Mouse (Mus musculus) intestine, embryonic 14.5 days (tissue): Measurements from ENCODE around the gene Arid1b. TPM values are rescaled to one million over a fixed set of nuclear protein-coding genes. Genes with fewer than 3 reads are reported as not detected.

Source experiments
- ATAC-seq: fragments of 200-750 bp; cut with Nextera tagmentation; replicated peaks from 2 replicates; pipeline ENCODE4 v1.8.0; 2017; ENCODE audit warnings: low read depth, moderate number of reproducible peaks, moderate TSS enrichment, moderate library complexity; ENCODE audit not compliant: low FRiP score, low TSS enrichment
- DNase-seq: peaks from one replicate; pipeline ENCODE4 v3.0.0-alpha.2; 2018; ENCODE audit warnings: low spot score
- H3K27ac ChIP-seq: fragments of 300-500 bp; sonication (generic); 2 replicates; pipeline ENCODE4 v1.5.1; 2014; ENCODE audit warnings: low read depth, mild to moderate bottlenecking, control low read depth
- H3K27me3 ChIP-seq: fragments of 300-500 bp; sonication (generic); replicated peaks from 2 replicates; pipeline ENCODE4 v1.6.1; 2014; ENCODE audit warnings: low read length, control low read depth; ENCODE audit not compliant: control insufficient read depth, insufficient read depth
- H3K36me3 ChIP-seq: fragments of 300-500 bp; sonication (generic); 2 replicates; pipeline ENCODE4 v1.6.1; 2014; ENCODE audit warnings: low read length, control low read depth; ENCODE audit not compliant: control insufficient read depth, insufficient read depth
- H3K4me1 ChIP-seq: fragments of 300-500 bp; sonication (generic); replicated peaks from 2 replicates; pipeline ENCODE4 v1.6.1; 2014; ENCODE audit warnings: low read length, control low read depth, mixed read lengths; ENCODE audit not compliant: control insufficient read depth, insufficient read depth
- H3K4me2 ChIP-seq: fragments of 300-500 bp; sonication (generic); 2 replicates; pipeline ENCODE4 v1.6.1; 2014; ENCODE audit warnings: low read length
- H3K4me3 ChIP-seq: fragments of 300-500 bp; sonication (generic); 2 replicates; pipeline ENCODE4 v1.5.1; 2014; ENCODE audit warnings: low read depth, low read length, control low read depth, mixed read lengths
- H3K9ac ChIP-seq: fragments of 300-500 bp; sonication (generic); 2 replicates; pipeline ENCODE4 v1.6.1; 2014; ENCODE audit warnings: mild to moderate bottlenecking, low read length
- H3K9me3 ChIP-seq: fragments of 300-500 bp; sonication (generic); 2 replicates; pipeline ENCODE4 v1.6.1; 2016; ENCODE audit warnings: low read length, control low read depth; ENCODE audit not compliant: control insufficient read depth
- WGBS: fragments of 180-500 bp; shearing (Covaris S2); extraction: QIAGEN DNeasy Blood & Tissue Kit; methylation state at CpG from one replicate; pipeline ENCODE4 v1.1.7; 2014; 5-methylcytosine and 5-hydroxymethylcytosine counted together
- polyA plus RNA-seq: library from polyadenylated mRNA; unstranded; fragments of >200 nt; fragmentation: Nextera tagmentation; extraction: Ambion mirVana; gene quantifications from 2 replicates; pipeline ENCODE4 v1.2.1, GENCODE M21; 2014

Gene Arid1b
- polyA plus RNA-seq, 1 experiment from 2014 or later: 16.4 TPM

DNA sequence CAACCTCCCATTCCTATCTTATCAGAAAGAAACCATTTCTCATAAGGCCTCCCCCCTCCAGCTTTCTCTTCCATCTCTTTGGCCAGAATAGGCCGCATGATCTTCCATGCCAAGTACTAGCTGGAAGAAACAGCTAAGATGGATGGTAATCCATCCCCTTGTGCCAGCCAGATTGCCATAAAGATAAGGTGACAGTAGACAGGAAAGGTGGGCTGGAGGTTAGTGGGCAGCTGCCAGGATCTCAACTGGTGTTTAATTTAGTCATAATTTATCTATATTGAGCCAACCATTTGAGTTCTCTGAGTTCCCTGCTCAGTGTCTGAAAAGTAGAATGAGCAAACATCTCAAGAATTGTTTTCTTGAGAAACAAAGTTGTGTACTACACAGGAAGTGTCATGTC is 391.6 kb downstream of the Arid1b start:
- ATAC-seq (no peak), DNase-seq (no peak)
- WGBS: 81% methylated on average over 1 of the region's 1 CpGs
- Histone ChIP-seq H3K4me2 (no peak overlapping the region), H3K4me1 (no peaks in the 10 kb centered on the region), H3K27ac (no peak overlapping the region), H3K4me3 (no peak overlapping the region), H3K36me3 (no peaks in the 10 kb centered on the region), H3K9me3 (no peaks in the 10 kb centered on the region), H3K27me3 (no peaks in the 10 kb centered on the region), H3K9ac (no peak overlapping the region)

DNA sequence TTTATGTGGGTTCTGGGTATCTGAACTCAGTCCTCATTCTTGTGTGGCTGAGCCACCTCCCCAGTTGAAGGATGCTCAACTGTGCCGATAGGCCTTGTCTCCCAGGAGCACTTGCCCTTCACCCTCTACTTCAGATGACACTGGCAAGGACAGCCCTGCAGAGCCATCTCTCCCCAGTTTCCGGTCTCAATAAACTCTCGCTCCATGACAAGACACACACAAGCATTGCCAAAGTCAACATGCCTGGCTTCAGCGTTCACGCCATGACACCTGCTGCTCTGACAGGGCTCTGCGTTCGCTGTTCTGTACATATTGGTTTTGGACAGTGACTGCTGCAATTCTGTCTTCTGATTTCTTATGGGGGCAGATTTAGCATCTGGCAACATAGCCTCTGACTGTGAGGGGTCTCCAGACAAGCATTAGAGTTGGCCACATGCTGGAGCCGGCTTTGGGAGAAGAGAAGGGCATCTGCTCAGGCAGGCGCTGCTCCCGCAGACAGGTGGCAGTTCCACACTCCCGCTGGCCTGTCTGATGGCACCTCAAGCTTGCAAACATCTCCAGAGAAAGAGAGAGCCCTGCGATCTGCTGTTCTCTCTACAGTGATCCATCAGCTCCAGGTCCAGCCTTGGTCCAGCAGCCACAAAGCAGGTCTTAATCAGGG is 392.9 kb downstream of the Arid1b start:
- H3K9me3 ChIP-seq: no peaks in the 10 kb centered on the region
- DNase-seq (no peak), ATAC-seq (no peak)
- 79% methylated on average over 12 of the region's 12 CpGs for WGBS
- H3K27me3 ChIP-seq: no peaks in the 10 kb centered on the region
- H3K36me3 ChIP-seq: no peaks in the 10 kb centered on the region
- no peaks in the 10 kb centered on the region for H3K4me1 ChIP-seq
- no peak overlapping the region for H3K4me3 ChIP-seq
- H3K4me2 ChIP-seq: no peak overlapping the region
- H3K9ac ChIP-seq: no peak overlapping the region
- no peak overlapping the region for H3K27ac ChIP-seq

DNA sequence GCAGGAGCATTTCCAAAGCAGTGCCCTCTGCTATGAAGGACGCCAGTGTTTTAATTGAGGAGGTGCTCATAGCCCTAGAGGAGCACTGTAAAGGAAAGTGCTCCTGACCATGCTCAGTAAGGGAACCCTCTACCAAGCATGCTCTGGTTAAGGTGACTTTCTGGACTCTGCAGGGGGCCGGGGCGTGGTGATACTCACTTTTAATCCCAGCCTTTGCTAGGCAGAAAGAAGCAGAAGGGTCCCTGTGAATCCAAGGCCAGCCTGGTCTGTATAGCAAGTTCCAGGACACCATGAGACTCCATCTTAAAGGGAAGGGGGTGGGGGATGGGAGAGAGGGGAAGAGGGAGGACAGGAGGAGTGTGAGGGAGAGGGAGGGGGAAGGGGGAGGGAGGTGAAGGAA is 394.2 kb downstream of the Arid1b start:
- no peak overlapping the region for H3K4me3 ChIP-seq
- DNase-seq (no peak), ATAC-seq (no peak)
- no peaks in the 10 kb centered on the region for H3K36me3 ChIP-seq
- 75% methylated on average over 3 of the region's 3 CpGs for WGBS
- no peak overlapping the region for H3K27ac ChIP-seq
- H3K4me1 ChIP-seq: no peaks in the 10 kb centered on the region
- no peak overlapping the region for H3K9ac ChIP-seq
- no peak overlapping the region for H3K4me2 ChIP-seq
- H3K9me3 ChIP-seq: no peaks in the 10 kb centered on the region
- H3K27me3 ChIP-seq: no peaks in the 10 kb centered on the region

DNA sequence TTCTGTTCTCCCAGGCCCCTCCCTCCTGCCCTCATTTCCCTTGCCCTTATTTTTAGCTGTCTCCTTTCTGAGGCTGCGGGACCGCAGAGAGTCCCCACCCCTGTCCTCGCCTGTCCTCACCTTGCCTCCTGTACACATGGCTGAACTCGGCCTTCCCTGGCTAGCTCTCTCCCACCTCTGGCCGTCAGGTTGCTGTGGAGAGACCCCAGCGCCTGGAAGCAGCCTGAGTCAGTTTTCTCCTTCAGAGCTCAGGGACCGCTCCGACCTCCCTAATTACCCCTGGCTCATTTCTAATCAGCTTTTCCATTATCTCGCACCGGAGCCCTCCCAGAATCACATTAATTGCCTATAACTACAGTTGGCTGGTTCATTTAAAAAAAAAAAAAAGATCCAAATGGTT is 396.6 kb downstream of the Arid1b start:
- Histone ChIP-seq H3K27ac (no peak overlapping the region), H3K4me2 (no peak overlapping the region), H3K9ac (no peak overlapping the region), H3K4me3 (no peak overlapping the region), H3K4me1 (no peaks in the 10 kb centered on the region), H3K9me3 (no peaks in the 10 kb centered on the region), H3K27me3 (no peaks in the 10 kb centered on the region), H3K36me3 (no peaks in the 10 kb centered on the region)
- DNase-seq (no peak), ATAC-seq (no peak)
- WGBS: 75% methylated on average over 10 of the region's 10 CpGs

DNA sequence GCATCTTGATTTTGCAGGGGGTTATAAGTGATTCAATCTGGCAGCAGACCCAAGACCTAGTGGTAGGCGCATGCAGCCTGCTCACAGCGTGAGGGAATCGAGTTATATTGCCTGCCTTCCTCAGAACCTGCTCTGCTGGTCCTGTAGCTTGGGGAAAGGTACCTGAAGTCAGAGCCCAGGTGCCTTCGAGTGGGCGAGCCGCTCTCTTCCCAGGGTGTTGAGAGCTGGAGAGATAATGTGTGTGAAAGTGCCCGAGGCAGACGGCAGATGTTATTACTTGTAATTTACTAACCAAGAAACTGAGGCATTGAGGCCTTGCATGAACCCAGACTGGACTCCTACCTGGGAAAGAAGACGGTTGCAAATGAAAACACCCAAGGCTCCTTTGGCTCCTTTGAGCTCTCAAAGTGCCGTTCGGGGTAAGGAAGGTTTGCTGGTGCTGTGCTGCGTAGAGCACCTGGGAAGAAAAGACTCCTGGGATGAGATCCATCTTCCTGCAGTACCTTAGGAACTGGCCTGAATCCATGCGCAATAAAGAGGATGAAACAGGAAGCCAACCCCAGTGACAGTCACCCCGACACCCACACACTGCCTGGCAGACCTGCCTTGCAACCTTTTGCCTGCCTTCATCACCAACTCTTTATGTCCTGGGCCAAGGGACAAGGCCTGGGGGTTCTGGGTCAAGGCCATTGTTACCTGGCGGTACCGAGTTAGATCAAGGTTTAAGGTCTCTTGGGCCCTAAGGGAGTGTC is 401.5 kb downstream of the Arid1b start:
- 85% methylated on average over 16 of the region's 16 CpGs for WGBS
- H3K27me3 ChIP-seq: no peaks in the 10 kb centered on the region
- H3K36me3 ChIP-seq: no peaks in the 10 kb centered on the region
- H3K27ac ChIP-seq: no peak overlapping the region
- ATAC-seq: no peak
- no peak overlapping the region for H3K4me2 ChIP-seq
- H3K9me3 ChIP-seq: no peaks in the 10 kb centered on the region
- H3K4me3 ChIP-seq: no peak overlapping the region
- H3K9ac ChIP-seq: no peak overlapping the region
- H3K4me1 ChIP-seq: no peaks in the 10 kb centered on the region
- DNase-seq: no peak

DNA sequence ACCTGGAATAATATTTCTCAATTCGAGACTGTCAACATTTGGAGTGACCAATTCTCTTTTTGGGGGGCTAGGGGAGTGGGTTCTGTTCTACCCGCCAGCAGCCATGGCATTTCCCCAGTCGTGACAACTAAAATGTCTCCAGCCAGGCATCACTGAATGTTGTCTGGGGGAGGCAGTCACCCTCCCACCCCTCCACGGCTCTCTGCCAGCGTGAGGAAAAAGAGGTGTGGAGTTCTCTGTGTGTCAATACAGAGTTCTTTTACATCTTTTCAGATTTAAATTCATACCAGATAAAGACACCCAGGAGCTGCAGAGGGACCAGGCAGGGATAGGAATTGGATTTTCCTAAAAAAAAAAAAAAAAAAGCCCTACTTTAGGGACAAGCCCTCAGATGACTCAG is 402.1 kb downstream of the Arid1b start:
- no peaks in the 10 kb centered on the region for H3K4me1 ChIP-seq
- no peak overlapping the region for H3K4me3 ChIP-seq
- ATAC-seq (no peak), DNase-seq (no peak)
- no peaks in the 10 kb centered on the region for H3K36me3 ChIP-seq
- no peaks in the 10 kb centered on the region for H3K9me3 ChIP-seq
- 84% methylated on average over 5 of the region's 5 CpGs for WGBS
- no peak overlapping the region for H3K4me2 ChIP-seq
- no peak overlapping the region for H3K27ac ChIP-seq
- H3K9ac ChIP-seq: no peak overlapping the region
- no peaks in the 10 kb centered on the region for H3K27me3 ChIP-seq
